In the genomic region with DNA sequence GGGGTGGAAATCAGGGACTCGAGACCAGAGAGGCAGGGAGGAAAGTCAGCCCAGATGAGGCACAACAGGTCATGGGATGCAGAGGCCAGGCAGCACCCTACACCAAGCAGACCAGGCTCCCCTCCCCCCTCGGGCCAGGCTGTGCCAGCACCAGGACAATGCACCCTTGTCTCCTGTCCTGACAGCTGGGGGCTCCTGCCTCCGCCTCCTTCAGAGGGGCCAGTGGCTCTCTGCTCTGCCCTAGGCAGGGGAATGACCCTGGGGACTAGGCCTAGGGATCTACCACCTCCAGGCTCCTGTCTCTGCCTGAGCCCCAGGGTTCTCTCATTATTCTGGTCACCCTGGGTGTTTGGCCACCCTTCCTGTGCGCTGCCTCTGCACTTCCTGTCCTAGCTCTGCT, we compare ENCODE assay signal across 8 mouse cellular contexts. TPM values are rescaled to one million over a fixed set of nuclear protein-coding genes. Genes with fewer than 3 reads are reported as not detected.
DNase-seq lines count a peak whose midpoint lies in the region; ATAC-seq lines count a peak whose summit lies in the region.
"Had no signal": no experiment of that assay in that cellular context is flagged by ENCODE, and none has a peak within 500 bp of the region (broad histone marks: within the 10 kb centered on the region; RNA-seq: fewer than 3 reads in every experiment).

No protein-coding gene starts in this region.

- peak overlapping the region; percentile 62 for H3K27ac ChIP-seq in forebrain, embryonic 10.5 days
- peak overlapping the region; percentile 99 for H3K27ac ChIP-seq in heart, embryonic 13.5 days (replicated peaks)
- 0 out of 2 replicates have a peak overlapping the region, but pooled peaks have one; percentile 33 for H3K27ac ChIP-seq in neural tube, embryonic 12.5 days
- H3K27ac ChIP-seq: kidney, postnatal 0 days had no signal

- no peak for ATAC-seq in heart, embryonic 13.5 days (ENCODE audit: extremely low read depth, insufficient number of reproducible peaks, low FRiP score, low TSS enrichment)
- peak; percentile 88 for ATAC-seq in neural tube, embryonic 12.5 days (ENCODE audit: low FRiP score, low read depth)

- peak; percentile 42 to 67 for DNase-seq in cerebellum, postnatal 25 days
- no peak for DNase-seq in forebrain, embryonic 10.5 days (ENCODE audit: extremely low spot score, low spot score)
- peak; percentile 71 to 79 for DNase-seq in layer of hippocampus, postnatal 10 days (ENCODE audit: low spot score in 2 of 2)
- no peak for DNase-seq in adrenal gland, postnatal 25 days
- DNase-seq in spleen, adult 12 weeks (ENCODE audit: low spot score): no peak

- peak overlapping the region; percentile 97 for H3K9ac ChIP-seq in heart, embryonic 13.5 days
- H3K9ac ChIP-seq in neural tube, embryonic 12.5 days: peak overlapping the region; percentile 47

- peaks cover 65% of the 10 kb centered on the region for H3K27me3 ChIP-seq in forebrain, embryonic 10.5 days (ENCODE audit: poor library complexity, severe bottlenecking)
- peaks cover 14% of the 10 kb centered on the region; the same call in 1 of the 2 replicates for H3K27me3 ChIP-seq in heart, embryonic 13.5 days (replicated peaks)
- H3K27me3 ChIP-seq in neural tube, embryonic 12.5 days (replicated peaks): peaks cover 39% of the 10 kb centered on the region

- H3K4me1 ChIP-seq in forebrain, embryonic 10.5 days: peaks cover 45% of the 10 kb centered on the region
- peaks cover 66% of the 10 kb centered on the region for H3K4me1 ChIP-seq in heart, embryonic 13.5 days
- peaks cover 27% of the 10 kb centered on the region for H3K4me1 ChIP-seq in neural tube, embryonic 12.5 days

- H3K36me3 ChIP-seq in forebrain, embryonic 10.5 days (replicated peaks): 0 out of 2 replicates have a peak, but pooled peaks cover 3% of the 10 kb centered on the region
- H3K36me3 ChIP-seq in heart, embryonic 13.5 days: peaks cover 3% of the 10 kb centered on the region
- H3K36me3 ChIP-seq in neural tube, embryonic 12.5 days: no peaks in the 10 kb centered on the region

- 13% methylated on average over 4 of the region's 4 CpGs for WGBS in forebrain, embryonic 10.5 days
- WGBS in heart, embryonic 13.5 days: 15% methylated on average over 4 of the region's 4 CpGs
- WGBS in neural tube, embryonic 12.5 days: 10% methylated on average over 4 of the region's 4 CpGs

- peak overlapping the region; percentile 14; the same call in 1 of the 2 replicates for H3K4me3 ChIP-seq in forebrain, embryonic 10.5 days
- peak overlapping the region; percentile 63 for H3K4me3 ChIP-seq in heart, embryonic 13.5 days
- H3K4me3 ChIP-seq in neural tube, embryonic 12.5 days: no peak overlapping the region

- H3K9me3 ChIP-seq in forebrain, embryonic 10.5 days: no peaks in the 10 kb centered on the region
- no peaks in the 10 kb centered on the region for H3K9me3 ChIP-seq in heart, embryonic 13.5 days
- no peaks in the 10 kb centered on the region for H3K9me3 ChIP-seq in neural tube, embryonic 12.5 days

- peak overlapping the region; percentile 80 for H3K4me2 ChIP-seq in heart, embryonic 13.5 days
- H3K4me2 ChIP-seq in neural tube, embryonic 12.5 days (replicated peaks): peak overlapping the region; percentile 31

RNA-seq across cellular contexts. Expression of gene Josd2, which starts 6.6 kb away (rescaled TPM):
- 74.9 and 78.5 TPM in 2 replicates for polyA plus RNA-seq in forebrain, embryonic 10.5 days (2016; fragmentation: Nextera tagmentation; extraction: Ambion mirVana)
- polyA plus RNA-seq in heart, embryonic 13.5 days (2015; fragmentation: Nextera tagmentation; extraction: Ambion mirVana): 138 and 158 TPM in 2 replicates
- 10 to 100 TPM; 38.7 to 41.1 TPM for total RNA-seq in layer of hippocampus, postnatal 10 days (2021)
- 61.5 and 61.7 TPM in 2 replicates for polyA plus RNA-seq in neural tube, embryonic 12.5 days (2016; fragmentation: Nextera tagmentation; extraction: Ambion mirVana)
- 43.9 and 49.2 TPM in 2 replicates for total RNA-seq in adrenal gland, postnatal 25 days (2021)

RNA-seq across cellular contexts. Expression of gene Aspdh, which starts 9.2 kb away (rescaled TPM):
- 1.3 and 1.5 TPM in 2 replicates for polyA plus RNA-seq in forebrain, embryonic 10.5 days (2016; fragmentation: Nextera tagmentation; extraction: Ambion mirVana)
- polyA plus RNA-seq in heart, embryonic 13.5 days (2015; fragmentation: Nextera tagmentation; extraction: Ambion mirVana): 0.70 and 1.4 TPM in 2 replicates
- 10 to 100 TPM; 13.0 to 16.5 TPM for total RNA-seq in layer of hippocampus, postnatal 10 days (2021)
- 1.3 and 3.8 TPM in 2 replicates for polyA plus RNA-seq in neural tube, embryonic 12.5 days (2016; fragmentation: Nextera tagmentation; extraction: Ambion mirVana)
- 0.61 and 1.9 TPM in 2 replicates for total RNA-seq in adrenal gland, postnatal 25 days (2021)

RNA-seq across cellular contexts. Expression of gene Emc10, which starts 21.9 kb away (rescaled TPM):
- 95.8 and 96.9 TPM in 2 replicates for polyA plus RNA-seq in forebrain, embryonic 10.5 days (2016; fragmentation: Nextera tagmentation; extraction: Ambion mirVana)
- polyA plus RNA-seq in heart, embryonic 13.5 days (2015; fragmentation: Nextera tagmentation; extraction: Ambion mirVana): 88.2 and 93.2 TPM in 2 replicates
- total RNA-seq in layer of hippocampus, postnatal 10 days (2021): 100 to 1,000 TPM; 157 to 169 TPM
- polyA plus RNA-seq in neural tube, embryonic 12.5 days (2016; fragmentation: Nextera tagmentation; extraction: Ambion mirVana): 135 and 136 TPM in 2 replicates
- 83.9 and 97.6 TPM in 2 replicates for total RNA-seq in adrenal gland, postnatal 25 days (2021)

RNA-seq across cellular contexts. Expression of gene Fam71e1, which starts 22.0 kb away (rescaled TPM):
- 15.1 and 15.8 TPM in 2 replicates for polyA plus RNA-seq in forebrain, embryonic 10.5 days (2016; fragmentation: Nextera tagmentation; extraction: Ambion mirVana)
- 8.5 and 9.1 TPM in 2 replicates for polyA plus RNA-seq in heart, embryonic 13.5 days (2015; fragmentation: Nextera tagmentation; extraction: Ambion mirVana)
- total RNA-seq in layer of hippocampus, postnatal 10 days (2021): 10 to 100 TPM; 27.6 to 33.3 TPM
- 26.3 and 28.1 TPM in 2 replicates for polyA plus RNA-seq in neural tube, embryonic 12.5 days (2016; fragmentation: Nextera tagmentation; extraction: Ambion mirVana)
- 12.3 and 17.5 TPM in 2 replicates for total RNA-seq in adrenal gland, postnatal 25 days (2021)

RNA-seq across cellular contexts. Expression of gene Lrrc4b, which starts 45.6 kb away (rescaled TPM):
- polyA plus RNA-seq in forebrain, embryonic 10.5 days (2016; fragmentation: Nextera tagmentation; extraction: Ambion mirVana): 1.8 and 2.1 TPM in 2 replicates
- polyA plus RNA-seq in heart, embryonic 13.5 days (2015; fragmentation: Nextera tagmentation; extraction: Ambion mirVana): 1.6 and 1.7 TPM in 2 replicates
- total RNA-seq in layer of hippocampus, postnatal 10 days (2021): 100 to 1,000 TPM; 338 to 365 TPM
- polyA plus RNA-seq in neural tube, embryonic 12.5 days (2016; fragmentation: Nextera tagmentation; extraction: Ambion mirVana): 10.4 and 12.6 TPM in 2 replicates
- 4.3 and 5.8 TPM in 2 replicates for total RNA-seq in adrenal gland, postnatal 25 days (2021)

Comparison
In these comparisons a context has a peak if more than half of its experiments do, and no peak if none do; other contexts are left out.
1. DNase-seq: peak in cerebellum, postnatal 25 days (2 of 2) and layer of hippocampus, postnatal 10 days (2 of 2); none in forebrain, embryonic 10.5 days (single experiment), adrenal gland, postnatal 25 days (single experiment) and spleen, adult 12 weeks (single experiment).
2. H3K27ac ChIP-seq: peak in every context shown above with its lines; median percentile 99 in heart, embryonic 13.5 days; 62 in forebrain, embryonic 10.5 days; 33 in neural tube, embryonic 12.5 days.